Mouse (Mus musculus) C2C12 (cell line): ENCODE data around the gene Bud13. TPM values are rescaled to one million over a fixed set of nuclear protein-coding genes. Genes with fewer than 3 reads are reported as not detected.

Source experiments
- H3K27me3 ChIP-seq: one replicate; pipeline ENCODE4 v1.6.1; 2011; ENCODE audit not compliant: control insufficient read depth, insufficient read depth, insufficient read length
- H3K36me3 ChIP-seq: one replicate; pipeline ENCODE4 v1.6.1; 2011; ENCODE audit not compliant: control insufficient read depth, insufficient read depth
- H3K4me3 ChIP-seq: one replicate; pipeline ENCODE4 v1.5.1; 2011; ENCODE audit warnings: mild to moderate bottlenecking, control low read depth; ENCODE audit not compliant: poor library complexity, insufficient read depth, severe bottlenecking
- H3K79me2 ChIP-seq: one replicate; pipeline ENCODE4 v1.6.1; 2011; ENCODE audit not compliant: control insufficient read depth, insufficient read depth
- H3K79me3 ChIP-seq: one replicate; pipeline ENCODE4 v1.6.1; 2011; ENCODE audit warnings: low read depth, control low read depth
- H3ac ChIP-seq: one replicate; pipeline ENCODE3; 2011; ENCODE audit warnings: low read depth; ENCODE audit not compliant: control insufficient read depth, insufficient read length
- CEBPB ChIP-seq: IDR thresholded peaks from one replicate; pipeline ENCODE4 v1.6.1; 2011; ENCODE audit warnings: low read depth, mild to moderate bottlenecking, control low read depth, moderate library complexity
- CTCF ChIP-seq: IDR thresholded peaks from one replicate; pipeline ENCODE4 v1.5.1; 2011; ENCODE audit not compliant: control insufficient read depth, insufficient read depth, insufficient read length
- FOSL1 ChIP-seq: IDR thresholded peaks from one replicate; pipeline ENCODE4 v1.8.0; 2011; ENCODE audit warnings: mild to moderate bottlenecking, low read length; ENCODE audit not compliant: poor library complexity, insufficient read depth, severe bottlenecking
- MAX ChIP-seq: IDR thresholded peaks from one replicate; pipeline ENCODE4 v1.6.1; 2011; ENCODE audit warnings: mild to moderate bottlenecking, control low read depth
- MYOD1 ChIP-seq: IDR thresholded peaks from one replicate; pipeline ENCODE4 v1.6.1; 2011; ENCODE audit warnings: low read depth; ENCODE audit not compliant: control insufficient read depth, insufficient read length
- MYOG ChIP-seq: IDR thresholded peaks from one replicate; pipeline ENCODE4 v1.6.1; 2011; ENCODE audit not compliant: control insufficient read depth, insufficient read length; ENCODE audit errors: extremely low read depth
- USF1 ChIP-seq: IDR thresholded peaks from one replicate; pipeline ENCODE4 v1.6.1; 2011; ENCODE audit warnings: low read depth, mild to moderate bottlenecking, control low read depth, moderate library complexity
- polyA plus RNA-seq: library from polyadenylated mRNA; unstranded; fragments of >200 nt; fragmentation: generic; extraction: Trizol; gene quantifications from one replicate; pipeline ENCODE4 v1.2.1, GENCODE M21; 2012; ENCODE audit warnings: missing spikeins

Bud13 gene
- polyA plus RNA-seq, 1 experiment: 11.5 TPM

GRCm38 (mm10) chr9:46337331-46337730 lies 54.5 kb downstream of the Bud13 start:
- Histone ChIP-seq H3ac (no peak overlapping the region), H3K4me3 (no peak overlapping the region), H3K79me2 (no peaks in the 10 kb centered on the region), H3K79me3 (no peaks in the 10 kb centered on the region), H3K36me3 (no peaks in the 10 kb centered on the region), H3K27me3 (peaks cover 21% of the 10 kb centered on the region)
- TF ChIP-seq CEBPB (no peak), USF1 (no peak), MAX (no peak), MYOD1 (no peak), FOSL1 (no peak), MYOG (no peak), CTCF (no peak)

GRCm38 (mm10) chr9:46337852-46338291 lies 55.1 kb downstream of the Bud13 start:
- H3ac ChIP-seq: no peak overlapping the region
- H3K27me3 ChIP-seq: peaks cover 16% of the 10 kb centered on the region
- TF ChIP-seq USF1 (no peak), CEBPB (no peak), MAX (no peak), MYOD1 (no peak), FOSL1 (no peak), CTCF (no peak), MYOG (no peak)
- H3K36me3 ChIP-seq: no peaks in the 10 kb centered on the region
- no peak overlapping the region for H3K4me3 ChIP-seq
- no peaks in the 10 kb centered on the region for H3K79me3 ChIP-seq
- no peaks in the 10 kb centered on the region for H3K79me2 ChIP-seq

- Histone ChIP-seq H3K27me3 (peaks cover 14% of the 10 kb centered on the region), H3K36me3 (no peaks in the 10 kb centered on the region), H3K79me3 (no peaks in the 10 kb centered on the region), H3K79me2 (no peaks in the 10 kb centered on the region), H3K4me3 (no peak overlapping the region), H3ac (no peak overlapping the region)
- TF ChIP-seq MYOD1: no peak
- no peak for TF ChIP-seq CEBPB
- no peak for TF ChIP-seq USF1
- TF ChIP-seq MYOG: no peak
- TF ChIP-seq MAX: no peak
- no peak for TF ChIP-seq FOSL1
- no peak for TF ChIP-seq CTCF
Measured at GRCm38 (mm10) chr9:46338384-46338783, 55.6 kb downstream of the Bud13 start.

GRCm38 (mm10) chr9:46339051-46339652 lies 56.3 kb downstream of the Bud13 start:
- no peak overlapping the region for H3ac ChIP-seq
- H3K79me2 ChIP-seq: no peaks in the 10 kb centered on the region
- H3K79me3 ChIP-seq: no peaks in the 10 kb centered on the region
- TF ChIP-seq MAX (no peak), FOSL1 (no peak), CEBPB (no peak), MYOD1 (no peak), USF1 (no peak), MYOG (no peak), CTCF (no peak)
- peaks cover 13% of the 10 kb centered on the region for H3K27me3 ChIP-seq
- no peaks in the 10 kb centered on the region for H3K36me3 ChIP-seq
- no peak overlapping the region for H3K4me3 ChIP-seq

- Histone ChIP-seq H3K79me2 (no peaks in the 10 kb centered on the region), H3K27me3 (peaks cover 16% of the 10 kb centered on the region), H3ac (no peak overlapping the region), H3K79me3 (no peaks in the 10 kb centered on the region), H3K36me3 (no peaks in the 10 kb centered on the region), H3K4me3 (no peak overlapping the region)
- no peak for TF ChIP-seq MAX
- no peak for TF ChIP-seq FOSL1
- no peak for TF ChIP-seq USF1
- TF ChIP-seq CEBPB: no peak
- TF ChIP-seq MYOG: no peak
- TF ChIP-seq CTCF: no peak
- no peak for TF ChIP-seq MYOD1
Measured at GRCm38 (mm10) chr9:46345887-46346665, 63.3 kb downstream of the Bud13 start.

Other genes with a start within 250 kb of the Bud13 start
- gene Apoa1, start 54.4 kb upstream of the Bud13 start, polyA plus RNA-seq: not detected
- not detected for gene Apoc3, start 47.4 kb upstream of the Bud13 start, polyA plus RNA-seq
- not detected for gene Apoa4, start 42.3 kb upstream of the Bud13 start, polyA plus RNA-seq
- gene Apoa5, start 14.4 kb upstream of the Bud13 start, polyA plus RNA-seq: not detected
- 40.1 TPM for gene Zpr1, start 9.9 kb upstream of the Bud13 start, polyA plus RNA-seq
- not detected for gene 4931429L15Rik, start 37.0 kb downstream of the Bud13 start, polyA plus RNA-seq